Mouse (Mus musculus): ENCODE results near the gene Nsmce1.

- TF ChIP-seq CTCF (IDR thresholded peaks at IDR 0.05; ENCODE audit: low read depth, low read length) (no peak), EP300 (IDR thresholded peaks at IDR 0.05; ENCODE audit: insufficient read depth, low read depth, low read length) (no peak)
These were observed 5.2 kb downstream of the Nsmce1 start for GRCm38 (mm10) chr7:125486121-125486630.

Measured in ES-Bruce4 (cell line).